Mouse (Mus musculus) liver, postnatal 0 days (tissue): ENCODE data around the gene Cpeb3.

Experiments used
- CTCF ChIP-seq: sonication (generic); IDR thresholded peaks from 2 replicates; pipeline ENCODE4 v1.5.1; 2016; ENCODE audit warnings: antibody characterized with exemption, low read depth
- EP300 ChIP-seq: IDR thresholded peaks from 2 replicates; pipeline ENCODE4 v1.6.1; 2016; ENCODE audit warnings: antibody characterized with exemption, low read depth, mild to moderate bottlenecking

DNA sequence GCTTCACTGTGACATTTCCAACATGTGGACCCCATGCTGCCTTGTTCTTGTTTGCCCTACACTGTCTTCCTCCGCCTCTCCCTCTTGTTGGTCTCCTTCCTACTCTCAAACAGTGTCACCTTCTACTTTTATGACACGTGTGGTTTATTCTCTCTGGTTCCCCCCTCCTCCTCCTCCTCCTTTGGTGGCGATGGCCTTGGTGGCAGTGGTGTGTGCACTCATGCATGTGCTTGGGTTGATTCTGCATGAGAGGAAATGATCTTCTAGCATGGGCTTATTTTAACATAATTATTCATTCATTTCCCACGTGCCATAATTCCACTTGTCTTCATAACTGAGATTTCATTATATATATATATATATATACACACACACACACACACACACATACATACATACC is 98.5 kb downstream of the Cpeb3 start:
- TF ChIP-seq EP300 = no peak
- no peak for TF ChIP-seq CTCF
